Mouse (Mus musculus): ENCODE measurements around the gene Lnpep. TPM values are rescaled to one million over a fixed set of nuclear protein-coding genes. Genes with fewer than 3 reads are reported as not detected.
"Not testable (repeated sequence)": the region's sequence is repeated elsewhere in the genome, so short reads cannot be mapped to it uniquely, and the experiment has no call there.

Lnpep gene
- polyA plus RNA-seq, 1 experiment from 2014 or later, result 8.7 TPM

DNA sequence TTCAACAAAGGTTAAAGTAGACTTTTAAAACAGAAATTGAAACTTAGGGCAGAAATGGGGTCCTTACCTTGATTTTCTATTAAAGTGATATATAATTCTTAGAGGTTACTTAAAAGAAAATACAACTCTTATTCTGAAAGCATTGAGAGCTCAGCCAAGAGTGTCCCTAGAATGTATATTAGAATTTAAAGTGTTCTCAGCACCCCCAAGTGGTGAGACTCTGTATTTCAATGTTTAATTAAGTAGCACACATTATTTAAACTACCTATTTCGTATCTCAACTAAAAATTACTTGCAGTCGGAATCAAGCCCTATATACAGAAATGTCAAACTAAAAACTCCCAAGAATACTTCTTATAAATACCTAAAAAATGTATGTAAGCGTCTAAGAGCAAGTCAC lies 57.8 kb downstream of the Lnpep start:
- peak; percentile 43; the same call in 1 of the 2 replicates for ATAC-seq (ENCODE audit: low read depth)
- 58% methylated on average over 3 of the region's 3 CpGs for WGBS
- peaks cover 37% of the 10 kb centered on the region for H3K36me3 ChIP-seq

DNA sequence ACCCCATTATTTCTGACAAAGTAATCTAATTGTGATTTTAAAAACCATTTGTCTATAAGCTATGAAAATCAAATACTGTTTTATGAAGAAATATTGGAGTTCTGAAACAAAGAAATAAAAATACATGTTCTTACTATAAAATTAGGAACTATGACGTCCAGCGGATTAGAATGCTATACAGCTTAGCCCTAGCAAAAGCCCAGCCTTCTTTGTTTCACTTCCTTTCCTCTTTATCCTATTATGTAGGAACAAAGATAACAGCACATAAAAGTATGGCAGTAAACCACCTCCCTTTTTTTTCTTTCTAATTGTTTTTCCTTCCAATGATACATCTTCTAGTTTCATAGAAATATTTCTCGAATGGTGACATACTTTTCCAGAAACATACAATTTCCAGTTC lies 75.9 kb downstream of the Lnpep start:
- ATAC-seq (ENCODE audit: low read depth), result no peak
- 81% methylated on average over 3 of the region's 3 CpGs for WGBS
- H3K4me2 ChIP-seq, result no peak overlapping the region
- no peak overlapping the region for H3K4me3 ChIP-seq
- no peaks in the 10 kb centered on the region for H3K27me3 ChIP-seq
- H3K4me1 ChIP-seq (replicated peaks), result no peaks in the 10 kb centered on the region
- H3K9ac ChIP-seq, result no peak overlapping the region
- no peaks in the 10 kb centered on the region for H3K9me3 ChIP-seq
- peaks cover 29% of the 10 kb centered on the region for H3K36me3 ChIP-seq
- H3K27ac ChIP-seq (replicated peaks), result no peak overlapping the region

More for the DNA sequence above, 57.8 kb downstream of the Lnpep start:
- Histone ChIP-seq H3K4me3 (no peak overlapping the region), H3K4me1 (replicated peaks) (no peaks in the 10 kb centered on the region), H3K27ac (replicated peaks) (no peak overlapping the region), H3K27me3 (no peaks in the 10 kb centered on the region), H3K4me2 (no peak overlapping the region), H3K9me3 (no peaks in the 10 kb centered on the region), H3K9ac (no peak overlapping the region)

DNA sequence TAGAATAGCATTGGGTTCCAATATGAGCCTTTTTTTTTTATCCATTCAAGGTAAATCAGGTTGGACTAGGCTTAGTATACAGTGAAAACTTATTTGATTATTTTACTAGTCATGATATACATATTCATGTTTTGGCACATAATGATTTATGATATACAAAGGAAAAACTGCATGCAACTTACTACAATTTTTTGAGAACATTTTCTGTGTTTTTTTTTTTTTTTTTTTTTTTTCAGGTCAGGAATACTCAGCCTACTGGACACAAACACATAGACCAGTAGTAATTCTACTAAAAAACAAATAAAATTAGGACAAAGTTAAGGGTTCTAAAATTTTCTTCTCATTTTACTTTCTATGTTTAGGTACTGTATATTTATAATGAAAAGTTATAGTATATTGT lies 93.5 kb downstream of the Lnpep start:
- Histone ChIP-seq H3K9me3 (no peaks in the 10 kb centered on the region), H3K27me3 (no peaks in the 10 kb centered on the region), H3K4me3 (no peak overlapping the region), H3K9ac (no peak overlapping the region), H3K4me1 (replicated peaks) (no peaks in the 10 kb centered on the region), H3K27ac (replicated peaks) (no peak overlapping the region), H3K36me3 (peaks cover 54% of the 10 kb centered on the region), H3K4me2 (no peak overlapping the region)
- no peak for ATAC-seq (ENCODE audit: low read depth)

DNA sequence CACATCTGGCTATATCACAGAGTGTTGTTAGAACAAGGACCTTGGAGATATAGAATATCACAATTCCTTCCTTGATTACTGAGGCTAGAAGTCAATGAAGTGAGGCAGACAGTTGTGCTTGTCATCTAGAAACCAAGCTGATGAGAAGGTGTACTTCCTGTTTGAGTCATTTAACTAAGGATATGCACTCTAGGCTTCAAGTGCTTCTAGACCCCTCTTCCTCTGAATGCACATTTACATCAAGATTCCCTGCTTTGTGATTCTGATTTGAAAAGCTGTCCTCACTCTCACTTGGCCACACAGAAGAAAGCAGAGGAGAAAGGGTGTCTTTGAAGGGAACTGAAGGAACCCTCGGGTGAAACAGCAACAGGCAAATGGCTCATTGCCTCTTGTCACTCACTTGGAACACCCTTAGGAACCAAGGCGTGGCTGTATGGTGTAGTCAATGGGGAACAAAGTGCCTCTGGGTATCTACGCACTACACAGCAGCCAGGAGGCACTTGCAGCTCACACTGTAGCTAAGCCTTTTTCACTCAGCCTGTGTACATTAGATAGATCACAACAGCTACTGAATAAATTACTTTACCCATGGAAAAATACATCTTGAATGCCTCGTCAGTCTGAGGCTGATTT lies 108.3 kb downstream of the Lnpep start:
- WGBS, result 68% methylated on average over 4 of the region's 4 CpGs
- Histone ChIP-seq H3K27ac (replicated peaks) (no peak overlapping the region), H3K4me3 (no peak overlapping the region), H3K27me3 (no peaks in the 10 kb centered on the region), H3K9ac (no peak overlapping the region), H3K9me3 (no peaks in the 10 kb centered on the region), H3K4me2 (no peak overlapping the region), H3K36me3 (no peaks in the 10 kb centered on the region), H3K4me1 (replicated peaks) (no peaks in the 10 kb centered on the region)
- ATAC-seq (ENCODE audit: low read depth), result no peak

DNA sequence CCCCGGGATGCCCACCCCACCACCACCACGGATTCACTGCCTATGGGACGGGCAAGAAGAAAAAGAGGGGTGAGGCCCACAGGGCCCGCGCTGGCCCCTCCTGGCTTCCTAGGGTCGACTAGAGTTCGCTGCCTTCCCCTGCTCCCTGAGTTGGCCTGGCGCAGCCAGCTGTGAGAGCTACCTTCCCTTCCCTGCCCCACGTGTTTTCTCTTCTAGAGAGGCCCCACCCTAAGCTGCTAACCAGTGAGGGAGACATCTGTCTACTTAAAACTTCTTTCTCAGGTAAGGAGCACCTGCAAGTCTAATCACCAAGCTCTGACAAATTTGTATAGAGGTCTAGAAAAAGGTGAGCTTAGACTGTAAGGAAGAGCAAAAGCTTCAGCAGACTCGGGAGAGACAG lies 118.2 kb downstream of the Lnpep start:
- H3K9ac ChIP-seq, result no peak overlapping the region
- no peak overlapping the region for H3K4me3 ChIP-seq
- no peaks in the 10 kb centered on the region for H3K4me1 ChIP-seq (replicated peaks)
- no peaks in the 10 kb centered on the region for H3K27me3 ChIP-seq
- H3K4me2 ChIP-seq, result no peak overlapping the region
- no peaks in the 10 kb centered on the region for H3K9me3 ChIP-seq
- WGBS, result 92% methylated on average over 10 of the region's 10 CpGs
- no peak overlapping the region for H3K27ac ChIP-seq (replicated peaks)
- ATAC-seq (ENCODE audit: low read depth), result no peak
- no peaks in the 10 kb centered on the region for H3K36me3 ChIP-seq

DNA sequence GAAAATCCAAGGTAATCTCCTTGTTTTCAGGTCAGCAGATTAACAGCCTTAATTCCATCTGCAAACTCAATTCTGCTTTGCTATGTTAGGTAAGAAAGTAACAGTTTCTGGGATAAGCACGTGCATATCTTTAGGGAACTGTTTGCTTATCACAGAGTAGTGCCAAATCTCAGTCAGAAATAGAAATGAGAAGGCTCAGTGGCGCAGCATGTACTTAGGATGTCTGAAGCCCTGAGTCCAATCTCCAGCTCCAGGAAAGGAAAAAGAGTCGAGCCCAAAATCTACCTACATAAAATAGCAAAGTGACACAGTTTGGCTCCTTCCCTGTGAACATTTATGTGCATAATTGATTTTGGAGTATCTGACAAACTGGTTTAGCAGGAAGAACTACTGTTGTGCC lies 125.6 kb downstream of the Lnpep start:
- H3K9ac ChIP-seq, result no peak overlapping the region
- no peak overlapping the region for H3K4me3 ChIP-seq
- no peak for ATAC-seq (ENCODE audit: low read depth)
- no peaks in the 10 kb centered on the region for H3K27me3 ChIP-seq
- no peak overlapping the region for H3K4me2 ChIP-seq
- H3K27ac ChIP-seq (replicated peaks), result no peak overlapping the region
- 84% methylated on average over 3 of the region's 3 CpGs for WGBS
- no peaks in the 10 kb centered on the region for H3K4me1 ChIP-seq (replicated peaks)
- H3K36me3 ChIP-seq, result no peaks in the 10 kb centered on the region
- no peaks in the 10 kb centered on the region for H3K9me3 ChIP-seq

DNA sequence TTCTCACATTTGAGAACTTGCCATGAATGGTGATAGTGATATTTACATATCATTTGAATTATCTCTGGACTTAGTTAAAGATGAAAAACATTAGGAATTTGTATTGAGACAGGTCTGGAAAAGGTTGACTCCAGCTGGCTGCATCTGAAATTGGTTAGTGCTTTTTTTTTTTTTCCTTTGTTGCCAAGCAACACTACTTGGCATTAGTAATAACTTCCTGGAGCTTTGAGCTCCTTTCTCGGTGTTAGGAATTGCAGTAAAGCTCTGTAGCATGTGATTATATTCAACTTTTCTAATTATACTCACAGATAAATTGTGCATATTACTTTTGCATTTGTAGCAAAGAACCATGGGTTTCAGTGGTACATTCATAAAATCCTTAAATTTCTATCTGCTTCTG lies 126.0 kb downstream of the Lnpep start:
- no peak overlapping the region for H3K4me2 ChIP-seq
- H3K27me3 ChIP-seq, result no peaks in the 10 kb centered on the region
- H3K36me3 ChIP-seq, result no peaks in the 10 kb centered on the region
- WGBS, result 53% methylated on average over 1 of the region's 1 CpGs
- no peaks in the 10 kb centered on the region for H3K9me3 ChIP-seq
- H3K4me3 ChIP-seq, result no peak overlapping the region
- ATAC-seq (ENCODE audit: low read depth), result no peak
- no peak overlapping the region for H3K27ac ChIP-seq (replicated peaks)
- H3K4me1 ChIP-seq (replicated peaks), result no peaks in the 10 kb centered on the region
- H3K9ac ChIP-seq, result no peak overlapping the region

DNA sequence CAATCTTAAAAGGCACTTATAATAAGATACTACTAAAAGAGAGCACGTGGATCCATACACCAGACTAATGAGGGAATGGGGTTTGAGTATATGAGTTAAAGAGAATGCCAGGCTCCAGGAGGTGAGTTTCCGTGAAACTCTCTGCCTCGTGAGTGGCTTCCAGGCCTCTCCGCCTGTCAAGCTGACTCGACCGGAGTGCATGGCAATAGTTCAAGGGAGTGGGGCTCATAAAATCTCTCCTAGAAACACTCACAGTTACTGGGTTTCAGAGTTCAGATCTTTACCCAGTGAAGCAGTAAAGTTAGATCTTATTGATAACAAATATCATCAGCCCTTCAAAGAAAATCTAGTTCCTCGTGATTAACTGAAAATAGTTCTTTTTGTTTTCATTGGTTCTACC lies 128.1 kb downstream of the Lnpep start:
- H3K9me3 ChIP-seq, result no peaks in the 10 kb centered on the region
- H3K4me1 ChIP-seq (replicated peaks), result no peaks in the 10 kb centered on the region
- H3K4me2 ChIP-seq, result no peak overlapping the region
- no peak for ATAC-seq (ENCODE audit: low read depth)
- no peak overlapping the region for H3K9ac ChIP-seq
- no peaks in the 10 kb centered on the region for H3K27me3 ChIP-seq
- H3K36me3 ChIP-seq, result no peaks in the 10 kb centered on the region
- no peak overlapping the region for H3K27ac ChIP-seq (replicated peaks)
- H3K4me3 ChIP-seq, result no peak overlapping the region
- WGBS, result 92% methylated on average over 7 of the region's 7 CpGs

DNA sequence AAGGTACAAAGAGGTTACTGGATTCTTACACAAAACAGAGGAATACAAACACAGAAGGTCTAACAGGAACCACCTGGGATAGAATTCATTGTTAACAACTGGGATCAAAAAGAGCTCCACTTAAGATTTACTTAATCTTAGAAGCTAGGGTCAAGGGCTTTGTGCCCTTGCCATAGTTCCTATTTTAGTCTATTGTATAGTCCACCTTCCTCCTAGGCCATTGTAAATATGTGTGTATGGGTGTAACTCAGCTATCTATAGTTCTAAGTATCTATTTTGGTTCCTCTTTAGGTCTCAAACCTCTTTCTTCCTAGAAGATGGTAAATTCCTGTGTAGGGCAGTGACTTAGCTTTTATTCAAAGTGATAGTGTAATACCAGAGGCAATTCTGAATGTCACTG lies 128.6 kb downstream of the Lnpep start:
- not testable (repeated sequence) for ATAC-seq (ENCODE audit: low read depth); H3K4me3 ChIP-seq; H3K9me3 ChIP-seq; H3K4me1 ChIP-seq (replicated peaks); H3K4me2 ChIP-seq; H3K9ac ChIP-seq; H3K27me3 ChIP-seq; H3K36me3 ChIP-seq; H3K27ac ChIP-seq (replicated peaks)

DNA sequence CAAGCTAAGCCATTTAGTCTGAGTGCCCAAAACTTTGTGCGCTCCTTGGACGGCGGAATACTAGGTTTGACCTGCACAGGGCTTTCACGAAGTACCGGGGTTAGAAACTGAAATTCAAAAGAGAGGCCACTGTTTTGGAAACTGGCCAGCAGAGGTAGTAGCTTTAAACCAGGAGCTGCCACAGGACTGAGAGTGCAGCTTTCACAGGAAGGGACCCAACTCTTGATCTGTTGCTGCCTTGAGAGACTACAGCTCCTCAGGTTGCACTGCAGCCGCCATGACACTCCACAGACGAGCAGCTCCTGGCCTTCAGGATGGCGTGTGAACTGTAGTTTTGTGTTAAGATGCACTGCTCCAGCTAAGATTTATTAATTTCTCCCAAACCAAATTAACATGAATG lies 132.7 kb downstream of the Lnpep start:
- H3K27me3 ChIP-seq, result no peaks in the 10 kb centered on the region
- no peak overlapping the region for H3K4me2 ChIP-seq
- H3K36me3 ChIP-seq, result no peaks in the 10 kb centered on the region
- H3K4me3 ChIP-seq, result no peak overlapping the region
- no peaks in the 10 kb centered on the region for H3K4me1 ChIP-seq (replicated peaks)
- 92% methylated on average over 8 of the region's 8 CpGs for WGBS
- no peak overlapping the region for H3K9ac ChIP-seq
- no peak for ATAC-seq (ENCODE audit: low read depth)
- H3K27ac ChIP-seq (replicated peaks), result no peak overlapping the region
- no peaks in the 10 kb centered on the region for H3K9me3 ChIP-seq

DNA sequence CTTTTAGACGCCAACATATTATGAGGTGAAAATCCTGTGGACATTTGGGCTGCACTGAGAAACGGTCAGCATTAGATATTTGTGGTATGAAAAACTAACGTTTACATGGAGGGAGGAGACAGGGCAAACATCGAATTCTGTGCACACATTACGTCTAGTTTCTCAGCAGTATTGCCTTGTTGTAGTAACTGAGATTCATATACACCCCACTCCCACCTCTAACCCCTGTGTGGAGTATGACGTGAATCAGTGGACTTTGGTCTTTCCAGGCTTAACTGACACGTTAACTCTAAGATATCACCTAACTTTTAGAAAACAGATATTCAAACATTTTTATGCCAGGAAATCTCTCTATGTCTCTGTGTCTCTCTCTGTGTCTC lies 133.2 kb downstream of the Lnpep start:
- H3K9ac ChIP-seq, result no peak overlapping the region
- H3K27me3 ChIP-seq, result no peaks in the 10 kb centered on the region
- no peak for ATAC-seq (ENCODE audit: low read depth)
- no peak overlapping the region for H3K27ac ChIP-seq (replicated peaks)
- 80% methylated on average over 7 of the region's 7 CpGs for WGBS
- H3K4me1 ChIP-seq (replicated peaks), result no peaks in the 10 kb centered on the region
- no peaks in the 10 kb centered on the region for H3K9me3 ChIP-seq
- H3K4me2 ChIP-seq, result no peak overlapping the region
- no peaks in the 10 kb centered on the region for H3K36me3 ChIP-seq
- no peak overlapping the region for H3K4me3 ChIP-seq

DNA sequence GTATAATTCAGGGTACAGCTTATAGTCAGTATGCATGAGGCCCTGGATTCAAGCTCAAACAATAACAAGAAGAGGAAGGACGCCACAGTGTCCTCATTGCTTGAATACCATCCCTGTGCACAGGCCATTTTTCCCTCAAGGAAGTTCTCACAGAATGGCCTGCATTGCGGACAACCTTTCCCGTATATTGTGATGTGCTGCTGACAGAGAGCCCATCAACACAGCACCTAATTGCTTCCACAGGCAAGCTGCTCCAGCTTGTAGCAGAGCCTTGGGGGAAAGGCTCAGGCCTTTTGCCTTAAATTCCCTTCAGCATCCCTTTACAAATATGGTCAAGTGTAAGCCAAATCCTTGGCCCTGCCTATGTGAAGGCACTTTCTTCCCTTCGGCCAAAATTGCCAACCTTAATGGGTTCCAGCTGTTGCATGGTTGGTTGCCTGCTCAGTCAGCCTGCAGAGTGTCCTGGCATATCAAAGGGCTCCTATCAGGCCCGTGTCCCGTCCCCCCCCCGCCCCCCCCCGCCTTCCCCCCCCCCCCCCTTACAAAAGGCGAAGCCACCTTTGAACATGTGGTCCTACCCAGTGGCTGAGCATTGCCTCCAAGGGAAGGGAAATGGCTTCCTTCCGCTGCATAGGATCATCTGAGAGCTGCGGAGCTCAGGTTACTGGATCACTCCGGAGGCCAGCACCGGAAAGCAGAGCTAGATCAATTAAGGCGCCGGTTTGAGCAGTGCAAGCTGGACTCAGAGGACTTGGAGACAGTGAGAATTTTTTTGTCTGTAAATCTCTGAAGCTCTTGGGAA lies 133.8 kb downstream of the Lnpep start:
- H3K9ac ChIP-seq, result no peak overlapping the region
- no peaks in the 10 kb centered on the region for H3K4me1 ChIP-seq (replicated peaks)
- WGBS, result 59% methylated on average over 15 of the region's 15 CpGs
- no peaks in the 10 kb centered on the region for H3K9me3 ChIP-seq
- H3K36me3 ChIP-seq, result no peaks in the 10 kb centered on the region
- no peak overlapping the region for H3K4me3 ChIP-seq
- no peak overlapping the region for H3K27ac ChIP-seq (replicated peaks)
- ATAC-seq (ENCODE audit: low read depth), result no peak
- H3K27me3 ChIP-seq, result no peaks in the 10 kb centered on the region
- H3K4me2 ChIP-seq, result no peak overlapping the region

DNA sequence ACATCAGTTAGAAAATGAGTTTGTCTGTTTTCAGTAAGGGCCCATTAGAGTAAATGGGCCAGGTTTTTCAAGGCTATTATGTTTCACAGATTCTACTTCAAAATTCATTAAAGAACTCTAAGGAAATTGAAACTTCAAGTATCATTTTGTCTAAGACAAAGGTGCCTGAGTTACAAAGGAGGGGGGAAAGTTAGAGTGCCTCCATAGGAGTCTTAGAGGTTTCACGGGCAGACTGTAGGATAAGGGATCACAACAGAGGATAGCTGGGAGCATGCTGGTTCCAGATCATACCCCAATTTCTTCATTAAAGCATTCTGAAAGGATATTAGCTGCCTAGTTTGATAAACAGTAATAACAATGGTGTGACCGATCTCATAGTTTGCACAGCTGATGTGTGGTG lies 139.1 kb downstream of the Lnpep start:
- Histone ChIP-seq H3K27ac (replicated peaks) (no peak overlapping the region), H3K4me2 (no peak overlapping the region), H3K27me3 (no peaks in the 10 kb centered on the region), H3K36me3 (no peaks in the 10 kb centered on the region), H3K9ac (no peak overlapping the region), H3K9me3 (no peaks in the 10 kb centered on the region), H3K4me3 (no peak overlapping the region), H3K4me1 (replicated peaks) (no peaks in the 10 kb centered on the region)
- no peak for ATAC-seq (ENCODE audit: low read depth)
- WGBS, result 78% methylated on average over 2 of the region's 2 CpGs

All from neural tube, embryonic 13.5 days (tissue).